Mouse (Mus musculus) neural tube, embryonic 14.5 days (tissue): ENCODE data around the gene Zfp740. TPM values are rescaled to one million over a fixed set of nuclear protein-coding genes. Genes with fewer than 3 reads are reported as not detected.

ENCODE experiments used
- ATAC-seq: fragments of 200-750 bp; cut with Nextera tagmentation; 2 replicates; pipeline ENCODE4 v1.8.0; 2017; ENCODE audit warnings: low read depth, mild to moderate bottlenecking, moderate TSS enrichment, moderate library complexity
- H3K27ac ChIP-seq: fragments of 300-500 bp; sonication (generic); 2 replicates; pipeline ENCODE4 v1.5.1; 2014; ENCODE audit warnings: low read depth, mild to moderate bottlenecking, control low read depth, low read length, moderate library complexity, mixed read lengths
- H3K27me3 ChIP-seq: fragments of 300-500 bp; sonication (generic); 2 replicates; pipeline ENCODE4 v1.6.1; 2014; ENCODE audit warnings: low read length; ENCODE audit not compliant: control insufficient read depth, insufficient read depth
- H3K36me3 ChIP-seq: fragments of 300-500 bp; sonication (generic); 2 replicates; pipeline ENCODE4 v1.6.1; 2014; ENCODE audit warnings: low read length, mixed read lengths; ENCODE audit not compliant: control insufficient read depth, insufficient read depth
- H3K4me1 ChIP-seq: fragments of 300-500 bp; sonication (generic); 2 replicates; pipeline ENCODE4 v1.6.1; 2014; ENCODE audit warnings: low read length; ENCODE audit not compliant: control insufficient read depth, insufficient read depth
- H3K4me2 ChIP-seq: fragments of 300-500 bp; sonication (generic); 2 replicates; pipeline ENCODE4 v1.6.1; 2014; ENCODE audit warnings: mild to moderate bottlenecking, low read depth, low read length, control low read depth
- H3K4me3 ChIP-seq: fragments of 300-500 bp; sonication (generic); 2 replicates; pipeline ENCODE4 v1.5.1; 2014; ENCODE audit warnings: low read depth, low read length, control low read depth, mixed read lengths
- H3K9ac ChIP-seq: fragments of 300-500 bp; sonication (generic); replicated peaks from 2 replicates; pipeline ENCODE4 v1.6.1; 2014; ENCODE audit warnings: low read depth, mild to moderate bottlenecking, control low read depth, low read length, mixed read lengths
- H3K9me3 ChIP-seq: fragments of 300-500 bp; sonication (generic); 2 replicates; pipeline ENCODE4 v1.6.1; 2016; ENCODE audit warnings: low read length; ENCODE audit not compliant: control insufficient read depth
- WGBS: fragments of 180-500 bp; shearing (Covaris S2); extraction: QIAGEN DNeasy Blood & Tissue Kit; methylation state at CpG from one replicate; pipeline ENCODE4 v1.1.7; 2014; 5-methylcytosine and 5-hydroxymethylcytosine counted together
- polyA plus RNA-seq: library from polyadenylated mRNA; unstranded; fragments of >200 nt; fragmentation: Nextera tagmentation; extraction: Ambion mirVana; gene quantifications from 2 replicates; pipeline ENCODE4 v1.2.1, GENCODE M21; 2014

The Zfp740 gene
- polyA plus RNA-seq, 1 experiment from 2014 or later, result 38.2 TPM

GRCm38 (mm10) chr15:102258076-102258470, 55.0 kb downstream of the Zfp740 start:
- no peaks in the 10 kb centered on the region for H3K9me3 ChIP-seq
- H3K27me3 ChIP-seq, result peaks cover 13% of the 10 kb centered on the region; the same call in 1 of the 2 replicates
- H3K4me3 ChIP-seq, result peak overlapping the region; percentile 50
- WGBS, result 6% methylated on average over 12 of the region's 12 CpGs
- H3K4me1 ChIP-seq, result peaks cover 4% of the 10 kb centered on the region; the same call in 1 of the 2 replicates
- H3K36me3 ChIP-seq, result no peaks in the 10 kb centered on the region
- no peak for ATAC-seq
- peak overlapping the region; percentile 92 for H3K4me2 ChIP-seq
- H3K27ac ChIP-seq, result no peak overlapping the region
- H3K9ac ChIP-seq, result no peak overlapping the region

DNA sequence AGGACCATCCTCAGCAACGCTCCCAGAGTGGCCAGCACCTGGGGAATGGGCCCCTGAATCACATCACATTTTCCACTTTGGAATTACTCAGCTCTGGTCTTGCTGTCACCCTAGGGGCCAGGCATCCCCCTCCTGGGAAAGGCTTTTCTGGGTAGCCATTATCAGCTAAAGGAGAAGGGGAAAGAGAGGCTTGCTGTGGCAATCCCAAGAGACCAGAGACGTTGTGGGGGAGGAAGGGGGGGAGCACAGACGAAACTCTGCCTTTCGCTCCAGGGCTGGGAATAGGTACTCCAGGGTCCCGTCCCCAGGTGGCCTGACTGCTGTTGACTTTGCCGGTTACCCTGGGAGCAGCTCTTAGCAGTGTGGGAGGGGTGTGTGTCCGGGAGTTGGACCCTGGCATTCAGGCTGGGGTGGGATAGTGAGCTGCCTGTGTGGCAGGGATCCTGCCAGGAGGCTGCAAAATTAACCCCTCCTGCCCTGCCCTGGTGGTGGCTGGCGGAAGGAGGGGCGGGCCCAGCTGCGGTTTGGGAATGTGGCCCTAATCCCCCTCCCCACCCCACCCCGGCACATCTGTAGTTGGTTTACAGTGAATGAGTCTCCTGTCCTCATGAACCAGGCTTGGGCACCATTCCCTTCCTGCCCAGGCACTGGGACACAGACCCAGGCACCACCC, 55.7 kb downstream of the Zfp740 start:
- Histone ChIP-seq H3K36me3 (no peaks in the 10 kb centered on the region), H3K27ac (no peak overlapping the region), H3K9ac (no peak overlapping the region), H3K4me2 (no peak overlapping the region), H3K27me3 (peaks cover 13% of the 10 kb centered on the region; the same call in 1 of the 2 replicates), H3K4me1 (peaks cover 4% of the 10 kb centered on the region; the same call in 1 of the 2 replicates), H3K4me3 (no peak overlapping the region), H3K9me3 (no peaks in the 10 kb centered on the region)
- ATAC-seq, result no peak
- WGBS, result 16% methylated on average over 11 of the region's 11 CpGs

DNA sequence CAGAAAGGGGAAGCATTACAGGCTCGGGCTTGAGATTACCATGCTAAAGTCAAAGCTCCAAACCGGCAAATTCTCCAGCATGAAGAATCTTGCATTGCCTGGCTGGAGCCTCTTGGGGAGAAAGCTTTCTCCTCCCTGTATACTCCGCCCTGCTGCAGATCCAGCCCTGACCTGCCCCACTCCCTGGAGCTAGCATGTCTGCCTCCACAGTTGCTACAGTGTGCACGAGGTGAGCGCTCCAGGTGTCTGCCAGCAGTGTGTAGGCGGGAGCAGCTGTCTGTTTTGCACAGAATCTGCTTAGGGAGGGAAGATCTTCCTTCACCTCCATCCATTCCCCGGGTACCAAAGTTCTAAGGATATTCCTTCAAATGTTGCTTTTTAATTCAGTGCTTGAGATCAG, 59.5 kb downstream of the Zfp740 start:
- no peak overlapping the region for H3K9ac ChIP-seq
- no peak for ATAC-seq
- H3K9me3 ChIP-seq, result no peaks in the 10 kb centered on the region
- no peaks in the 10 kb centered on the region for H3K36me3 ChIP-seq
- peaks cover 8% of the 10 kb centered on the region; the same call in 1 of the 2 replicates for H3K27me3 ChIP-seq
- no peak overlapping the region for H3K4me3 ChIP-seq
- H3K4me2 ChIP-seq, result no peak overlapping the region
- no peak overlapping the region for H3K27ac ChIP-seq
- WGBS, result 60% methylated on average over 7 of the region's 7 CpGs
- peaks cover under 1% of the 10 kb centered on the region; the same call in 1 of the 2 replicates for H3K4me1 ChIP-seq

DNA sequence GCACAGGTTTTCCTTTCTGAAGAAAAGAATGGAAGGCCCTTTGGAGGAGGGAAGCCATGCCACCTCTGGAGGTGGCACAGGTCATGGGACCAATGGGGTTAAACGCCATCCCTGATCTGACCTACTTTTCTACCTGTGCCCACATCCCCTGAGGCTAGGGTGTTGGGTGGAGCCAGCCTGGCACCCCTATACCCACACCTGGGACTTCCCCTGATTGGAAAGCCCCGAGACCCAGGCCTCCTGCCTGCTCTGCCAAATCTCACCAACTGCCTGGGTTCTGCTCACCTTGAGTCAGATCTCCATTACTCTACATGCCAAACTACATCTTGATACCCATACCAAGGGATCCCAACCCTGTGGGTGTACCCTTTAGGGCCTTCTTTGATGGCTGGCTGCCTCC, 60.0 kb downstream of the Zfp740 start:
- H3K4me3 ChIP-seq, result no peak overlapping the region
- H3K36me3 ChIP-seq, result no peaks in the 10 kb centered on the region
- WGBS, result 80% methylated on average over 2 of the region's 2 CpGs
- no peak overlapping the region for H3K27ac ChIP-seq
- no peaks in the 10 kb centered on the region for H3K4me1 ChIP-seq
- no peak overlapping the region for H3K4me2 ChIP-seq
- H3K27me3 ChIP-seq, result peaks cover 5% of the 10 kb centered on the region; the same call in 1 of the 2 replicates
- no peak for ATAC-seq
- H3K9ac ChIP-seq, result no peak overlapping the region
- H3K9me3 ChIP-seq, result no peaks in the 10 kb centered on the region

Other genes with a start within 250 kb of the Zfp740 start
- 0.08 TPM in 1 of 2 replicates, not detected in the other for gene Krt78, start 249.0 kb upstream of the Zfp740 start, polyA plus RNA-seq
- 0.49 and 1.4 TPM in 2 replicates for gene Krt8, start 198.8 kb upstream of the Zfp740 start, polyA plus RNA-seq
- gene Krt18, start 175.1 kb upstream of the Zfp740 start, polyA plus RNA-seq, result 0.61 and 0.75 TPM in 2 replicates
- gene Eif4b, start 129.5 kb upstream of the Zfp740 start, polyA plus RNA-seq, result 77.6 and 96.9 TPM in 2 replicates
- 4.3 and 9.5 TPM in 2 replicates for gene Tns2, start 102.8 kb upstream of the Zfp740 start, polyA plus RNA-seq
- 59.6 and 61.8 TPM in 2 replicates for gene Spryd3, start 67.0 kb upstream of the Zfp740 start, polyA plus RNA-seq
- 0.74 and 1.7 TPM in 2 replicates for gene Igfbp6, start 58.9 kb upstream of the Zfp740 start, polyA plus RNA-seq
- not detected in 2 replicates for gene Soat2, start 52.7 kb upstream of the Zfp740 start, polyA plus RNA-seq
- 28.7 and 36.5 TPM in 2 replicates for gene Csad, start 1.5 kb downstream of the Zfp740 start, polyA plus RNA-seq
- gene Itgb7, start 28.7 kb downstream of the Zfp740 start, polyA plus RNA-seq, result 0.55 and 1.6 TPM in 2 replicates
- gene Rarg, start 54.3 kb downstream of the Zfp740 start, polyA plus RNA-seq, result 4.3 and 6.9 TPM in 2 replicates
- not detected in 2 replicates for gene Gm9918, start 67.3 kb downstream of the Zfp740 start, polyA plus RNA-seq
- 54.0 and 55.1 TPM in 2 replicates for gene Mfsd5, start 76.2 kb downstream of the Zfp740 start, polyA plus RNA-seq
- gene Espl1, start 93.0 kb downstream of the Zfp740 start, polyA plus RNA-seq, result 3.4 and 4.4 TPM in 2 replicates
- gene Pfdn5, start 122.9 kb downstream of the Zfp740 start, polyA plus RNA-seq, result 546 and 560 TPM in 2 replicates
- 89.1 and 99.2 TPM in 2 replicates for gene Myg1, start 128.5 kb downstream of the Zfp740 start, polyA plus RNA-seq
- gene Aaas, start 147.5 kb downstream of the Zfp740 start, polyA plus RNA-seq, result 25.8 and 26.8 TPM in 2 replicates
- gene Sp7, start 163.9 kb downstream of the Zfp740 start, polyA plus RNA-seq, result 0.39 and 4.0 TPM in 2 replicates
- 5.3 and 6.3 TPM in 2 replicates for gene Sp1, start 202.9 kb downstream of the Zfp740 start, polyA plus RNA-seq
- 0.22 and 0.82 TPM in 2 replicates for gene Amhr2, start 242.1 kb downstream of the Zfp740 start, polyA plus RNA-seq